Mouse (Mus musculus) myocyte (in vitro differentiated cells): ENCODE measurements at regions not wholly inside any gene's neighbourhood (a gene's known extent, or its start where the extent isn't known, plus 50 kb on each side); places are given as distances from the start of the nearest gene placed in this dataset.

Experiments used
- H3K27me3 ChIP-seq: one replicate; pipeline ENCODE4 v1.6.1; 2011; ENCODE audit not compliant: control insufficient read depth, insufficient read depth, insufficient read length
- H3K36me3 ChIP-seq: one replicate; pipeline ENCODE4 v1.6.1; 2011; ENCODE audit not compliant: control insufficient read depth, insufficient read depth
- H3K4me2 ChIP-seq: one replicate; pipeline ENCODE4 v1.6.1; 2011; ENCODE audit warnings: low read depth, control low read depth
- H3K4me3 ChIP-seq: one replicate; pipeline ENCODE4 v1.5.1; 2011; ENCODE audit warnings: mild to moderate bottlenecking, control low read depth, moderate library complexity
- H3K79me2 ChIP-seq: one replicate; pipeline ENCODE4 v1.6.1; 2011; ENCODE audit not compliant: control insufficient read depth, insufficient read depth
- H3ac ChIP-seq: one replicate; pipeline ENCODE4 v1.6.1; 2011; ENCODE audit not compliant: control insufficient read depth, insufficient read length
- CEBPB ChIP-seq: IDR thresholded peaks from 2 replicates; pipeline ENCODE4 v1.6.1; 2011; ENCODE audit warnings: mild to moderate bottlenecking, moderate library complexity; ENCODE audit not compliant: poor library complexity, insufficient read depth, severe bottlenecking
- E2F4 ChIP-seq: IDR thresholded peaks from one replicate; pipeline ENCODE4 v1.6.1; 2011; ENCODE audit warnings: mild to moderate bottlenecking, control low read depth, moderate library complexity; ENCODE audit not compliant: insufficient read depth
- MYOD1 ChIP-seq, 3 experiments: IDR thresholded peaks; one replicate each; pipeline ENCODE4 v1.6.1; 2011; ENCODE audit warnings: control low read depth in 2 of 3, low read depth in 2 of 3, mild to moderate bottlenecking in 2 of 3, moderate library complexity in 1 of 3; ENCODE audit not compliant: insufficient read length in 2 of 3, control insufficient read depth in 1 of 3
- MYOG ChIP-seq, 3 experiments: IDR thresholded peaks; one replicate each; pipeline ENCODE4 v1.6.1; 2011; ENCODE audit warnings: control low read depth in 2 of 3, low read depth in 2 of 3, mild to moderate bottlenecking in 2 of 3; ENCODE audit not compliant: insufficient read length in 2 of 3, control insufficient read depth in 1 of 3, insufficient read depth in 1 of 3
- POLR2A ChIP-seq: IDR thresholded peaks from one replicate; pipeline ENCODE4 v1.6.1; 2011; ENCODE audit warnings: low read depth, mild to moderate bottlenecking, control low read depth, moderate library complexity; ENCODE audit not compliant: insufficient read length
- POLR2AphosphoS2 ChIP-seq: IDR thresholded peaks from one replicate; pipeline ENCODE4 v1.6.1; 2011; ENCODE audit warnings: low read depth, control low read depth; ENCODE audit not compliant: insufficient read length
- REST ChIP-seq: IDR thresholded peaks from one replicate; pipeline ENCODE4 v1.6.1; 2011; ENCODE audit warnings: mild to moderate bottlenecking, control low read depth, moderate library complexity; ENCODE audit not compliant: insufficient read depth, insufficient read length
- SRF ChIP-seq: IDR thresholded peaks from one replicate; pipeline ENCODE4 v1.6.1; 2011; ENCODE audit warnings: low read depth; ENCODE audit not compliant: control insufficient read depth, insufficient read length
- TCF12 ChIP-seq: IDR thresholded peaks from one replicate; pipeline ENCODE4 v1.6.1; 2011; ENCODE audit warnings: mild to moderate bottlenecking, control low read depth; ENCODE audit not compliant: poor library complexity, insufficient read depth, severe bottlenecking
- TCF3 ChIP-seq: IDR thresholded peaks from one replicate; pipeline ENCODE4 v1.6.1; 2011; ENCODE audit warnings: low read depth, control low read depth; ENCODE audit not compliant: insufficient read length
- USF1 ChIP-seq: IDR thresholded peaks from one replicate; pipeline ENCODE4 v1.6.1; 2011; ENCODE audit warnings: low read depth, mild to moderate bottlenecking, control low read depth, moderate library complexity

- Histone ChIP-seq H3K27me3 (no peaks in the 10 kb centered on the region), H3ac (no peak overlapping the region), H3K36me3 (no peaks in the 10 kb centered on the region), H3K4me3 (no peak overlapping the region), H3K4me2 (no peak overlapping the region), H3K79me2 (no peaks in the 10 kb centered on the region)
- no peak for TF ChIP-seq E2F4
- no peak for TF ChIP-seq POLR2AphosphoS2
- TF ChIP-seq MYOD1 (IDR thresholded peaks at IDR 0.05; ENCODE audit: control insufficient read depth in 1 of 3, insufficient read length in 2 of 3, low read depth in 2 of 3) = no peak
- TF ChIP-seq TCF3 = no peak
- TF ChIP-seq POLR2A = no peak
- no peak for TF ChIP-seq SRF
- TF ChIP-seq CEBPB = no peak
- no peak for TF ChIP-seq MYOG (IDR thresholded peaks at IDR 0.05; ENCODE audit: control insufficient read depth in 1 of 3, insufficient read depth in 1 of 3, insufficient read length in 2 of 3, low read depth in 2 of 3)
- no peak for TF ChIP-seq USF1
Measured at GRCm38 (mm10) chr2:108770383-108770782, 510.2 kb upstream of the Kif18a start.

DNA sequence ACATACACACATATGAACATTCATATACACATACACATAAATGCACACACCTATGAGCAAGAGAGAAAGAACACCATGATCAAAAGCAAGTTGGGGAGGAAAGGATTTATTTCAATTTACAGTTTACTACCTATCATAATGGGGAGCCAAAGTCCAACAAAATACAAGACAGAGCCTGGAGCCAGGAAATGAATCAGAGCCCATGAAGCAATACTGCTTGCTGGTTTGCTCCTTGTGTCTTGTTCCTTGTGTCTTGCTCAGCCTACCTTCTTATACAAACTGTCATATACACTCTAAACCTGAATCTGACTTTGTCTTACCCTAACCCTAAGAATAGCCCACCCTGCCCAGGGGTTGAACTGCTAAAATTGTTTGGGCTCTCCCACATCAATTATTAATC lies 497.1 kb upstream of the Kif18a start:
- H3K27me3 ChIP-seq = no peaks in the 10 kb centered on the region
- no peaks in the 10 kb centered on the region for H3K79me2 ChIP-seq
- no peak overlapping the region for H3K4me2 ChIP-seq
- TF ChIP-seq CEBPB (peak; percentile 54; the same call in 1 of the 2 replicates), REST (no peak)
- no peak overlapping the region for H3ac ChIP-seq
- H3K36me3 ChIP-seq = no peaks in the 10 kb centered on the region
- no peak overlapping the region for H3K4me3 ChIP-seq

DNA sequence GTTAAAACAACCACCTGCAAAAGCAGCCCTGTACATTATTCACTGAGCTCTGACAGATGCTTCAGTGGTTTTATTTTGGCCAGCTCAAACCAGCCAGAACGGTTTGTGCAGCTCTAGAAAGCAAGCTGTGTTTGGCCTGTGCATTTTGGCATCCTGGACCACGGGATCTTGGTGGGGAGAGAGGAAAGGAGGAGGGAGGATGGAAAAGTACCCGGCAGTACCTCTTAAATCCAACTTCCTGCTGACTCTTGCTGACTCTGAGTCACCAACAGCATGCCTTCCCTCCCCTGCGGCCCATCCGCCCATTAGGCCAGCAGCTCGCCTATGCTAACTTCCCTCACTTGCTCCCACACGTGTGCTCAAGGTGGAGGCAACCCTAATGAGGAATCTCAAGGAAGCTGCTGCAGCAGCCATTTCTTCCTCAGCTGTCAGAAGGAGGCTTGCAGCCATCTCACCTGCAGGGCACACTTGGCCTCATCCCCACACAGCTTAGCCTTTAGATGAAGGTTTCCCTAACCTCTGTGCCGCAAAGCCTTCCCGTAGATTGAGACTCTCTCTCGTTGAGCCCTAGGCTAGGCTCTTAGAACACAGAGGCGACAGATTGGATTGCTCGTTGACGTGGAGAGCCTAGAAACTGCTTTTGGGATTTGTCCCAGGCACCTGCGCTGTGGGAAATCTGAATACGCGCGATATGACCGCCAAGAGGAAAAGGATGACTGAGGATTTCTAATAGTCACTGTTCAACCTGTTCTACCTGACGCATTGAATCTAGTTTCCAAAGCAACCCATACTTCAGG lies 495.2 kb upstream of the Kif18a start:
- Histone ChIP-seq H3K4me2 (peak overlapping the region; percentile 20), H3K27me3 (no peaks in the 10 kb centered on the region), H3K36me3 (no peaks in the 10 kb centered on the region), H3K79me2 (no peaks in the 10 kb centered on the region), H3K4me3 (no peak overlapping the region), H3ac (no peak overlapping the region)
- TF ChIP-seq USF1 (peak; percentile 20), MYOG (IDR thresholded peaks at IDR 0.05; ENCODE audit: control insufficient read depth in 1 of 3, insufficient read depth in 1 of 3, insufficient read length in 2 of 3, low read depth in 2 of 3) (no peak)

- Histone ChIP-seq H3K4me3 (no peak overlapping the region), H3ac (no peak overlapping the region), H3K4me2 (no peak overlapping the region), H3K79me2 (no peaks in the 10 kb centered on the region), H3K36me3 (no peaks in the 10 kb centered on the region), H3K27me3 (no peaks in the 10 kb centered on the region)
- no peak for TF ChIP-seq POLR2A
- TF ChIP-seq E2F4 = no peak
- no peak for TF ChIP-seq TCF12
Measured at GRCm38 (mm10) chr2:108789166-108789565, 491.4 kb upstream of the Kif18a start.

DNA sequence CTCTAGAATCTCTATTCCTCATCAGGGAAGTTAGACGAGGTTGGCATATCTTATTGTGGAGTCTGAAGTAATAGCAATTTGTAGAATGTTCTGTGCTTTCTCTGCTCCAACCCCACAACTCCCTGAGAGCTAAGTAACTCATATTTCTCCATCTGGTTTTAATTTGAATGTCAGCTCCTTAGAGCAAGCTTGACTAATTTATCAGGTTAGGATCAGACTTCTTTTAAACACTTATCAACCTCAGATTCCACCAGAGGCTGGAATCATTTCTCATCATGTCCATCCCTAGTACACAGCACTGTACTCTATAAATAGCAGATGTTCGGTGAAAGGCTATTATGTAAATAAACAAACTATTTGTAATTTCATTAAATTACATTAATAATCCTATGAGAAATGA lies 485.4 kb upstream of the Kif18a start:
- TF ChIP-seq TCF3 (no peak), CEBPB (0 out of 2 replicates have a peak, but pooled peaks have one; percentile 8)
- Histone ChIP-seq H3K79me2 (no peaks in the 10 kb centered on the region), H3K4me3 (no peak overlapping the region), H3K27me3 (no peaks in the 10 kb centered on the region), H3K4me2 (no peak overlapping the region), H3K36me3 (no peaks in the 10 kb centered on the region), H3ac (no peak overlapping the region)

GRCm38 (mm10) chr2:108796816-108797581 lies 483.5 kb upstream of the Kif18a start:
- no peaks in the 10 kb centered on the region for H3K79me2 ChIP-seq
- no peak overlapping the region for H3ac ChIP-seq
- no peaks in the 10 kb centered on the region for H3K36me3 ChIP-seq
- no peak for TF ChIP-seq REST
- no peak overlapping the region for H3K4me2 ChIP-seq
- no peaks in the 10 kb centered on the region for H3K27me3 ChIP-seq
- H3K4me3 ChIP-seq = no peak overlapping the region
